Mouse (Mus musculus): Measurements from ENCODE around the gene Elf2.

GRCm38 (mm10) chr3:51321141-51321540, 19.3 kb downstream of the Elf2 start:
- TF ChIP-seq CTCF (IDR thresholded peaks at IDR 0.05; ENCODE audit: low read depth) (no peak), EP300 (IDR thresholded peaks at IDR 0.05; ENCODE audit: low read depth) (no peak)
